Mouse (Mus musculus) embryonic fibroblast, embryonic 13.5 days (primary cell): ENCODE results near the gene Tmem199.
A peak's percentile ranks its signal among the peaks of the same experiment; 100 is the strongest.

Experiments
- CTCF ChIP-seq: IDR thresholded peaks from 2 replicates; pipeline ENCODE4 v1.5.1; 2011; ENCODE audit warnings: mild to moderate bottlenecking, control low read depth, low read length, moderate library complexity, borderline replicate concordance; ENCODE audit not compliant: insufficient read depth
- POLR2A ChIP-seq: IDR thresholded peaks from 2 replicates; pipeline ENCODE4 v1.6.1; 2011; ENCODE audit warnings: low read depth, mild to moderate bottlenecking, control low read depth, low read length, moderate library complexity

- TF ChIP-seq CTCF (no peak), POLR2A (peak; percentile 42; the same call in 1 of the 2 replicates)
Observed at GRCm38 (mm10) chr11:78535376-78536079, 23.6 kb upstream of the Tmem199 start.
